Mouse (Mus musculus) megakaryocyte progenitor cell, adult 5-6 weeks (primary cell): Measurements from ENCODE around the gene Gfap. TPM values are rescaled to one million over a fixed set of nuclear protein-coding genes. Genes with fewer than 3 reads are reported as not detected.

Experiments used
- ATAC-seq: replicated peaks from 2 replicates; pipeline ENCODE4 v1.8.0; 2016; ENCODE audit warnings: mild to moderate bottlenecking, moderate TSS enrichment, inconsistent platforms; ENCODE audit not compliant: poor library complexity
- total RNA-seq, 2 experiments: library from RNA; stranded (forward) in 1 of 2; stranded (reverse) in 1 of 2; fragments of 157-497, 149-512 nt in 1 of 2; fragments of 200-1000 nt in 1 of 2; gene quantifications; 2 replicates each; pipeline versions ENCODE4 v1.2.3 to v1.2.4; 2015 to 2017

The Gfap gene
- total RNA-seq, 2 experiments from 2014 or later, result not detected

- ATAC-seq, result no peak
Measured at GRCm38 (mm10) chr11:102838616-102839150, 62.0 kb downstream of the Gfap start.

GRCm38 (mm10) chr11:102838126-102838525 is 62.6 kb downstream of the Gfap start:
- no peak for ATAC-seq

GRCm38 (mm10) chr11:102837385-102837784 is 63.3 kb downstream of the Gfap start:
- no peak for ATAC-seq

Other genes with a start within 250 kb of the Gfap start
- gene Meioc, start 237.2 kb downstream of the Gfap start, total RNA-seq (2015), result not detected in 2 replicates
- gene Meioc, start 237.2 kb downstream of the Gfap start, total RNA-seq (2017), result not detected in 2 replicates
- 25.5 and 28.9 TPM in 2 replicates for gene Ccdc43, start 203.1 kb downstream of the Gfap start, total RNA-seq (2015)
- 36.1 and 41.9 TPM in 2 replicates for gene Ccdc43, start 203.1 kb downstream of the Gfap start, total RNA-seq (2017)
- 0.17 and 2.9 TPM in 2 replicates for gene Adam11, start 139.5 kb downstream of the Gfap start, total RNA-seq (2015)
- 0.44 TPM in 1 of 2 replicates, not detected in the other for gene Adam11, start 139.5 kb downstream of the Gfap start, total RNA-seq (2017)
- gene Gjc1, start 81.2 kb downstream of the Gfap start, total RNA-seq (2015), result not detected in 2 replicates
- not detected in 2 replicates for gene Gjc1, start 81.2 kb downstream of the Gfap start, total RNA-seq (2017)
- gene Higd1b, start 65.1 kb downstream of the Gfap start, total RNA-seq (2015), result not detected in 2 replicates
- gene Higd1b, start 65.1 kb downstream of the Gfap start, total RNA-seq (2017), result not detected in 2 replicates
- gene Eftud2, start 19.9 kb downstream of the Gfap start, total RNA-seq (2015), result 117 and 130 TPM in 2 replicates
- gene Eftud2, start 19.9 kb downstream of the Gfap start, total RNA-seq (2017), result 139 and 151 TPM in 2 replicates
- 0.12 TPM in 1 of 2 replicates, not detected in the other for gene Ccdc103, start 19.7 kb downstream of the Gfap start, total RNA-seq (2015)
- not detected in 2 replicates for gene Ccdc103, start 19.7 kb downstream of the Gfap start, total RNA-seq (2017)
- gene Fam187a, start 15.7 kb downstream of the Gfap start, total RNA-seq (2015), result not detected in 2 replicates
- gene Fam187a, start 15.7 kb downstream of the Gfap start, total RNA-seq (2017), result not detected in 2 replicates
- 18.8 and 19.0 TPM in 2 replicates for gene Kif18b, start 24.2 kb upstream of the Gfap start, total RNA-seq (2015)
- gene Kif18b, start 24.2 kb upstream of the Gfap start, total RNA-seq (2017), result 18.9 and 20.5 TPM in 2 replicates
- not detected in 2 replicates for gene C1ql1, start 45.8 kb upstream of the Gfap start, total RNA-seq (2015)
- not detected in 2 replicates for gene C1ql1, start 45.8 kb upstream of the Gfap start, total RNA-seq (2017)
- gene Nmt1, start 127.3 kb upstream of the Gfap start, total RNA-seq (2015), result 38.8 and 39.5 TPM in 2 replicates
- 44.8 and 45.1 TPM in 2 replicates for gene Nmt1, start 127.3 kb upstream of the Gfap start, total RNA-seq (2017)
- gene Dcakd, start 127.4 kb upstream of the Gfap start, total RNA-seq (2015), result 27.7 and 27.9 TPM in 2 replicates
- gene Dcakd, start 127.4 kb upstream of the Gfap start, total RNA-seq (2017), result 17.5 and 24.2 TPM in 2 replicates
- gene Plcd3, start 200.7 kb upstream of the Gfap start, total RNA-seq (2015), result 0.17 TPM in 1 of 2 replicates, not detected in the other
- not detected in 2 replicates for gene Plcd3, start 200.7 kb upstream of the Gfap start, total RNA-seq (2017)
- gene Acbd4, start 200.8 kb upstream of the Gfap start, total RNA-seq (2015), result 1.5 and 2.0 TPM in 2 replicates
- 5.0 and 7.2 TPM in 2 replicates for gene Acbd4, start 200.8 kb upstream of the Gfap start, total RNA-seq (2017)
- gene Hexim1, start 215.3 kb upstream of the Gfap start, total RNA-seq (2015), result 10.7 and 13.0 TPM in 2 replicates
- gene Hexim1, start 215.3 kb upstream of the Gfap start, total RNA-seq (2017), result 21.2 and 27.9 TPM in 2 replicates
- gene Hexim2, start 231.5 kb upstream of the Gfap start, total RNA-seq (2015), result 1.2 and 1.8 TPM in 2 replicates
- gene Hexim2, start 231.5 kb upstream of the Gfap start, total RNA-seq (2017), result 3.5 and 3.9 TPM in 2 replicates